Mouse (Mus musculus) layer of hippocampus, adult 8-10 months (tissue): ENCODE results near the gene Hgf. TPM values are rescaled to one million over a fixed set of nuclear protein-coding genes. Genes with fewer than 3 reads are reported as not detected.

Source experiments
- DNase-seq, 2 experiments: peaks; one replicate each; pipeline ENCODE4 v3.0.0; 2022; ENCODE audit warnings: low spot score in 2 of 2
- total RNA-seq, 4 experiments: library from RNA; stranded (reverse); gene quantifications; 2 replicates each; pipeline ENCODE4 v1.2.4; 2022

The Hgf gene
- 1 to 10 TPM; 4.6 to 8.9 (median 7.4) TPM for total RNA-seq

DNA sequence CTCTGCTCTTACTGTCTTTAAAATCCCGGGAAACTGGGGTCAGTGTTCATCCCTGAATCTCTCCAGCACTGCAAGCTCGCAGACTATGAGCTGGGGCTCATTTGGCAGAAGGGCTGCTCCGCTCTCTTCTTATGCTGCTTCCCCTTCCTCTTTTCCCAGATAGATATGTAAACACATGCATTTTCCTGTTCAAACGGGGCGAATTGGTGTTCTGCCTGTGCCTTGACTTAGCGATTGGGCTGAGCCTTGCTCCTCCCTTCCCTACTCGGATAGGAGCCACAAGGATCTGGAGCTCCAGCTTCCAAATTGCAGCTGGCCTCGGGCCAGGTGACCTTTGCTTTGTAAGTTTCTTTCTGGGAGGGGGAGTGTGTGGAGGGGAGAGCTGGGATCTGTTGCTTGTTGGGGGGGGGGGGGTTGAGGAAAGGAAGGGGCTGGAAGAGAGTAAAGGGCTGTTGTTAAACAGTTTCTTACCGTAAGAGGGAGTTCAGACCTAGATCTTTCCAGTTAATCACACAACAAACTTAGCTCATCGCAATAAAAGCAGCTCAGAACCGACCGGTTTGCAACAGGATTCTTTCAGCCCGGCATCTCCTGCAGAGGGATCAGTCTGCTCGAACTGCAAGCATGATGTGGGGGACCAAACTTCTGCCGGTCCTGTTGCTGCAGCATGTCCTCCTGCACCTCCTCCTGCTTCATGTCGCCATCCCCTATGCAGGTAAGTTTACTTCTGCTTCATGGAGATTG is at the start of gene Hgf:
TSS of gene Hgf (plus strand) at position 192 of the 744 bp plus-strand sequence.
- peak in 1 of 2 experiments; percentile 16 for DNase-seq

DNA sequence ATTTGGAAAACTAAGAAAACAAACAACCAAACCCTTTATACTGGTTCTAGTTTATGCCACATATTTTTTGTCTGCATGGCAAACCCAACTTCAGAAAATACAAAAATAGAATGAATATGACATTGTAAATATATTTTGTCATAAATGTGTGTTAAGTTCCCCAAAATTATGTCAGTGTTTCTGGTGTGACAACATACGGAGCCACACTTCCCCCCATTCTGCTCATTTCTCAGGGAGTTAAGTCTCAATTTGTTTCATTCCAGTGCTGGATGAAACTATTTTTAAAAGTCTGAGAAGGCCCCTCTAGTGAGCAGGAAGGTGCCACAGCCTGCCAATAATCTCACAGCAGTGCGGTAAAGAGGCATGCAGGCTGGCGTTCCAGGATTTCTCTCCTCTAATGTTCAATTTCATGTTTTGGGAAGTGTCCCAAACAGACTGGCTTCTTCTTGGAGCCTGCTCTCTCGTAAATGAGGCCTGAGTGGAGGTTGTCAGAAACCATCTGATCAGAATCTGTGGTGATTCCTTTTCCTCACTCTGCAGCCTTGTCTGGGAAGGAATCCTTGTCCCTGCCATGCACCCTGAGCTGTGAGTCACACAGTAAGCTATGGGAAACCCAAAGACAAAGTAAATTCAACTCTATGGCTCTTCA is 46.5 kb upstream of the Hgf start:
- no peak for DNase-seq

DNA sequence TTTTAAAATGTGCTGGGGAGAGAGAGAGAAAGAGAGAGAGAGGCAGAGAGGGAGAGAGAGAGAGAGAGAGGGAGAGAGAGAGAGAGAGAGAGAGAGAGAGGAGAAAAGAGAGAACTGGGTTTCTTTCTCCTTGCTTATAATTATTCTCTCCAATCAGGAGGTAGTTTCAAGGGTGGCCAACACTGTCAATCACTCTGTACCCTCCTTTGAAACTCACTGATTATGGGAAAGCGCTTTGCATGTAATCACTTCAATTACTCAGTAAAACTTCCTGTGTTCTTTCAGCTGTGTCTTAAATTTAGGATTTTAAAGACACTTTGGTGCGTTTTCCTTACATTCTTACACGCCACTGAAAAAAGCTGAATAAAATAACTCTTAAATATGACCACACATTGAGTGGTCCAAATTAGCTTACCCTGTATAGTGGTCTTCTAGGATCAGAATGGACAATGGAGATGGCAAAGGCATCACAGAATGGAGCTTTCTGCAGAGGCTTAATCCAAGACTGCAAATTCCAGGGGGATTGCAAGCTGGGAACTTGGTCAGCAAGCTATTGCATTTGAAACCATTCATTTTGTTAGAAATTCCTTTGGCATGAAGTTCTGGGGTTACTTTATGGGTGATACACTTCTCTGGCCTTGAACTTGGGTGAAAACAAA is 21.5 kb upstream of the Hgf start:
- no peak for DNase-seq

DNA sequence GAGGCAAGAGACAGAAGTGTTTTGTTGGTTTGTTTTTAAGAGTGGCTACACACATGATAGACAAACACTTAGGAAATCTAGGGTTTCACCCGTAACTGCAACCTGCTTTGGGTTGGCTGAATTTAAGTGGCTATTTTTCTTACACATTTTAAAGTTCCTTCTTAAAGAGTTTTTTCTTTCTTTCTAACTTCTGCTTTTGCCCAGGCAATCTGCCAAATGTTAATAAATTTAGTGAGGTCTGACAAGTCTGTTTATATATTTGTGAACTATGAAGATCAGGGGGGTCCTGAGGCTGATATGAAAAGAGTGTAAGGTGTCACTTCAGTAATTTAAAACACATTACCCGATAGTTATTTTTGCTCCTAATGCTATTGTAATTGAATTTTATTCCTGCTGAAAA is 15.2 kb upstream of the Hgf start:
- no peak for DNase-seq

DNA sequence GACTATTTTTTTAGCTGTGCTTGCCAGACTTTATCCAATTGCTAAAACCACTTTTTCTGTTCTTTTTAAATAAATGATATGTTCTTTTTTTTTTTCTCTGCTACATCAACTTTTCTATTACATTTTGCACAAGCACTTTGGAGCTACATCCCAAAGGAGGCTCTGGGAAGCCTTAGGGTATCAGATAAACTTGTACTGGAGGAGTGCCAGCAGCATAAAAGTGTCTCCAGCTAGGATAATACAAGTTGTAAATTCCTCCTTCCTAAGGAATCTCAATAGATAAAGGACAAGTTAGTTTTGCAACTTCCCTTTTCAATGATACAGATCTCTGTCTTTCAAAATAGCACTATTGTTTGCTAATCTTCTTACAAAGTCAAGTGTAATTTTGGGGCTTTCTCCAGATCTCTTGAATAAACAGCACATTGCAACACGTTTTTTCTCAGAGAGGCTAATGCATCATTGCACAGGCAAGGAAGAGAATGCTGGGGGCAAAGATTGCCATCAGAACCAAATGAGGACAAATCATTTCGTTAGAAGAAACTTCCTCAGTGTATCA is 11.7 kb upstream of the Hgf start:
- DNase-seq = no peak

DNA sequence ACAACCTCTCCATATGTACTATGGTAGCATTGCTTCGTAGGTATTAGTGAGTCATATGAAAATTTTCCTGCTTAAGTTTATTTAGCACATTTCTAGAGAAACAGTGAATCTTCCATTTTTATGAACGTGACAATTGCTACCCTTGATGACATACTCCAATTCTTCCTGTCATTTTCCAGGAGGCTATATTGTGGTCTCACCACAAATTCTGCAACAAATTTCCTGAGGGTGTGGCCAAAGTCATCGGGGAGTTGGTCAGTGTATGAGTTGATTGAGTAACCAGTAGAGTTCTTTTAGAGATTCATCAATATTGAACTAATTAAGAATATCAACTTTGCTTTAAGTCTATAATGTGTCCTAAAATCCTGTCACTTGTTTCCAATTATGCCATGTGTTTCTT is 5.8 kb upstream of the Hgf start:
- no peak for DNase-seq

DNA sequence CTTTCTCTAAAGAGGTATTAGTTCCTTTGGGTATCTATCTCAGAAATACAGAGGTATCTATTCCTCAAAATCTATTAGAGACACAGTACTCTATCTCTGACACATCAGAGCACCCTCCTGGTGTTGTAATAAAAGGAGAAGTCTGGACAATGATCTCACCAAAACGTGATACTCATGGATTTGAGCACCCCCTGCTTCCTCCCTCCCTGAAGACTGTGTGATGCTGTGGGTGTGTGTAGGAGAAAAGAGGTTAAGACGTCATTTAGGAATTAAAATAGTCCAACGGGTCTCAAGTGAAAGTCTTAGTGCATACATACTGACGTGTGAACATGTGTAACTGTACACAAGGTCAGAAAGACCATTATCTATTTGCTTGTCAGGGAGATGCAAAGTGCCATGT is 648 bp upstream of the Hgf start:
- no peak for DNase-seq

DNA sequence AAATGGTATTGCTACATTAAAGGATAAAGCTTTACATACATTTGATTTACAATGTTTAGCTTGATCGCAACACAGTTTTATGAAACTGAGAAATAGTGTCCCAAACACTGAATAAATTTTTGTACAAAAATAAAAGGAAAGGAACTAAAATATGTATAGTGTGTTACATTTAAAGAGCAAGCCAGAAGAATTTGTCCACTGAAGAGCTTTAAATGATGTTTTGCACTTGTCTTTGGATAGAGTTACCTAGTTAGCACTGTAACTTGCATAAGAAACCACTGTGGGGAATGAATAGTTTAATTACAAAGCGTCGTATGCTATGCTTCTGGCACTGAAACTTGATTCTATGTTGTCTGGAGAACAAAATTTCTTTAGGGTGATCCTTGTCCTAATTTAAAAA is 7.0 kb downstream of the Hgf start:
- DNase-seq = no peak

DNA sequence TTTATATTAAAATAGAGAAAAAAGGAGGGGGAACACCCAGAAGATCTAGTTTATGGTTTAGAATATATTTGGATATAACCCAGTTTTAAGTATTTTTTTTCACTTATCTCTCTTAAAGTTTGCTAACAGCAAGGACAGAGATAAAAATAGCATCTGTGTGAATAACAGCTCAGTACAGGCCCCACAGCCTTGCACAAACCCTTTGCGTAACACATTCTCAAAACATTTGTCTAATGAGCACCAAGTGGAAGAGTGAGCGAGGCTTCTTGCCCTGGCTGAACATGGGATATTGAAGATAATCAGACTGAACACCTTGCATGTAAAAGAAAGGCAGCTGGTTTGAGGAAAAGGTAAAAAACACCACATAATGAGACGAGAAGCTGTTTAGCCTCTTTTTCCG is 15.7 kb downstream of the Hgf start:
- no peak for DNase-seq

DNA sequence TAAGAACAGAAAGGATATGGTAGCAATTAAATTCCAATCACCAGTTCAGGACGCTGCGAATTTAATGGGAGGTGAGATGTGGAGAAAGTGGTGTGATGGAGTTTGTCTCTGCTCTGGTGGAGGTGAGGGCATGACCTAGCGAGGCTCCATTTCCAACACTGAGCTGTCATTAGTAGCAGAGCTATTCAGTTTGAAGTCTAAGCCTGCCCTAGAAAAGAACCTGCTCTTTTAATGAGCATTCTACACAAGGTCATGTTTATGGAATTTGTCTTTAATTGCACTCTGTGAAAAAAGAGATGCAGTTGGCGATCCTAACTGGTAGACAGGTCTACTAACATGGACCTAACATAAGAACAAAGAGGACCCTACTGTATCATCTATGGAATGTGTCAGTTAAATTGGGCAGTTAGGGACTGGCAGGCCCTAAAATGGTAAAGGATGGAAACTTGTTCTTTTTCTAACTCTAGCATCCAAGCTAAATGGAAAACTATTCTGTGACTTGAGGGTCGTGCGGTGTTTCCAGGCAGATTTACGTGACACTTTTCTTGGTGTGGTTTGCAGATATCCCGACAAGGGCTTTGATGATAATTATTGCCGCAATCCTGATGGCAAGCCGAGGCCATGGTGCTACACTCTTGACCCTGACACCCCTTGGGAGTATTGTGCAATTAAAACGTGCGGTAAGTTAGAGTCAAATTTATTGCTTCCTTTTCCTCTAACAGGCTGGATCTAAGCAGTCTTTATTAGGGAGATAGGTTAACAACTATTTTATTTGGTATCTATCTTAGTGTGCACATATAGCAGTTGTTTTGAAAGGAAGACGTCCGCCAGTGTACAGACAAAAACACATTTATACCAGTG is 24.8 kb downstream of the Hgf start:
- no peak for DNase-seq

DNA sequence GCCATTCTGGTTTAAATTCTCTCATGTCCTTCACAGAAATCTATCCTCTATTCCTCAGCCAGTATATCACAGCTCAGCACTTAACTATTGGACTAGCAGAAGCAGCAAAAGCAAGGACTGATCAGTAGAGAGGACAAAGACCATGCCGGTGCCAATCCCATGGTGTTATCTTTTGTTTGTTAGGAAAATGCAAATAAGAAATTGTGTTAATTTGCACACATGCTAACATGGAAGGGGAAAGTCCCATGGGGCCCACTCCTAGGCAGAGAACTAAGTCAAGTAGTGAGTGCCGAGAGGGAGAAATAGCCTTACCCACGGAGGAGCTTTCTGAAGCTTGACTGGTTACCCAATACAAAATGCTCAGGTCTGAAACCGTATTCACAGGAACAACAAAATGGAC is 42.4 kb downstream of the Hgf start:
- DNase-seq = no peak

DNA sequence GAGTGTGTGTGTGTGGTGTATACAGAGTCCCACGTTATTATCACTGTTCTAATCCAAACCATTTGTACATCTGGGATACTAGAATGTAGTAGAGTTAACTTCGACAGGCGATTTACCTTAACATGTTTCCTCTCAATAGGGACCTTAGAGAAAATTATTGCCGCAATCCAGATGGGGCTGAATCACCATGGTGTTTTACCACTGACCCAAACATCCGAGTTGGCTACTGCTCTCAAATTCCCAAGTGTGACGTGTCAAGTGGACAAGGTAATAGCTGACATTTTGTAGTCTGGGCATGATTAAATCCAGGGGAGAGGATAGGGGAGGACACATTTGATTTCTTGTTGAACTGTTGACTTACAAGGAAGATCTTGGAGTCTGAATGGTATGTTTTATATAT is 44.7 kb downstream of the Hgf start:
- DNase-seq = no peak

DNA sequence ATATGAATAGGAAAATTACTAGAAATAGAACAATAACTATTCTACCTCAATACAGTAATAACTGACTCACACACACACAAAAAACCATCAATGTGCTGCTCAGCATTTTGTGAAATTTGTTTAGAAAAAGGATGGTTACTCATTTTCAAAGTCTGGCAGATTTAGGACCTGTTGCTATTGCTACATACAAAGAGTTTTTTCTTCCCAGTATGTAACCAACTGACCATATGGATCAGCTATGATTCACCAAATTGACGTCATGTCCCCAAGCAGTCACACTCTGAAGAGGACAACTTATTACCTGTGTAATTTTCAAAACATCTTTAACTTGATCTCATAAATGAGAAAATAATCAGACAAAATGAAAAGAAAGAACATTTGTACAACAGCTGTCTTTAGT is 48.2 kb downstream of the Hgf start:
- DNase-seq = no peak

DNA sequence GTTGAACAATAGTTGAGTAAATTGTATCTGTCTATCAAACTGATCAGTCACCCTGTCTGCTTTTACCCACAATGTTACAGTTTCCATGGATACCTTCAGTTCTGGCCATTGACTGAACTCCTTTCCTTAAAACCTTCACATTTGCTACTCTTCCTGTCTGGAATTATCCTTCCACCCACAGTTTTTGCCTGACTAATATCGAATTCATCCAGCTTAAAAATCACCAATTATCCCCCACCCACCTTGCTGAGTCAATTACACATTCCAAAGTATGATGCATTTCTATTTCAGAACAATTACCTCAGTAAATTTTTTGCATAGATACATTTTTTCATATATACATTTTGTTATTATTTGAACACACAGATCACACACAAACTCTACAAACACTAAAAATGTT is 79.7 kb downstream of the Hgf start:
- no peak for DNase-seq

DNA sequence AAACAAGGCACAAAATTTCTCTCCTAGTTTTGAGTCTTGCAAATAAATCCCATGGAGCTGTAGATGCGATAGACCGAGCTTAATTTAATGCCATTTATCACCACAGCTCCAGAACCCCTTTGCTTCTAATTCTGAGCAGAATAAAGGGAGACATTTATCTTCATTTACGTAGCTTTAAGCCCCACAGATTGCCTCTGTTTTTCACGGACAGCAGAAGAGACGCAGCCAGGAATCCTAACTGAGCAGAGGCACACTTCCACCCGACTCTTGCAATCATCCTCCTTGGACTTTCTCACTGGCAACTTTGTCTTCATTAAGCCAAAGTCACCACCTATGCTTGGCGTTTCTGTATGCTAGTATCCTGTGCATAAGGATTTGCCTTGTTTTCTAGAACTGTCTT is 93.1 kb downstream of the Hgf start:
- no peak for DNase-seq

DNA sequence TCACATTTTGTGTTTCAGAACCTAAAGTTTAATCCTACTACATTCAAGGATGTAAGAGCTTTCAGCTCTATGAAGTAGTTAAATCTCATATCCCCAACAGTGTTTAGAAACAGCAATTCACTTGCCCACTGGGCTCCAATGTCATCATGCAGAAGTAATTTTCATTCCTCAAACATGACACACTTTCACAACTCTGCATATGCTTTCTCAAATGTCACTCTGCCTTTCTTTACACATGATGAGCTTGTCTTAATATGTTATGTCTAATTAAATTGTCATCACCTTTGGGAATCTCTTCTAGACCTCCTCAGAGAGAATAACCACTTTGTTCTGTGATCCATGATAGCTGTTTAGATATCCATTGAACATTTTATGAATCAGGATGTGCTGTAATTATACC is 94.4 kb downstream of the Hgf start:
- no peak for DNase-seq

DNA sequence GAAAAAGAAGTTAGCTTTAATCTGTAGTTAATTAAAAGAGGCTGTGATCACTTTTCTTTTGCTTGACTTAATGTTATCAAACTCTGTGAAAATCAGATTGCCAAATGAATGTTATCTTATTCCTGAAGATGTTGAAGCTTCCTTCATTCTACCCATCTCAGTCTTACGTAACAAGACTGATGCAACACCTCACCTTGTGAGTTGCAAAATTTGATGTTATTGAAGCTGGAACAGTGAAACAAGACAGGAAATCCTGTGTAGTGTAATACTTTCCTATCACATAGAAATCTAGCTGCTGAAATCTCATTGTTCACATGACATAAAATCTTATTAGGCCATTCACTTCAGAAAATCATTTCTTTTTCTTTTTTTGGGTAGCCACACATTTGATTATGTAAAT is 96.9 kb downstream of the Hgf start:
- no peak for DNase-seq

DNA sequence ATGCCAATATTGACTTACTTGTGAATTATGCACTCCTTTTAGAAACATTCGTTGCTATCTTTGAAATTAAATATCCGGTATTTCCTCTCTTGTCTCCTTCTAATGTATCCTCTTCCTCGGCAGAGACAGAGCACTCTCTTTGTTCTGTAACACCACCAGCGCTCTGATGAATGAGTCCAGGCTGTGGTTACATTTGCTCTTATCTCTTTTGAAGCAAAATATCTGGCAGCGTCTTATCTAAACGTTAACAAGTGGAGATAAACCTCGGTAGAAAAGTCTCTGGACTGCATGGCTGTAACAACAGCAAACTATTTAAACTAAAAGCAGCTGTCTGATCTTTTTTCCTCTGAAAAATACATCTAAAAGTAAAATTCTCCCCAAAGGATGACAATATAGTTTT is 100.7 kb downstream of the Hgf start:
- no peak for DNase-seq
